Comparison of ENCODE assay signal across 24 mouse cellular contexts in the genomic region with DNA sequence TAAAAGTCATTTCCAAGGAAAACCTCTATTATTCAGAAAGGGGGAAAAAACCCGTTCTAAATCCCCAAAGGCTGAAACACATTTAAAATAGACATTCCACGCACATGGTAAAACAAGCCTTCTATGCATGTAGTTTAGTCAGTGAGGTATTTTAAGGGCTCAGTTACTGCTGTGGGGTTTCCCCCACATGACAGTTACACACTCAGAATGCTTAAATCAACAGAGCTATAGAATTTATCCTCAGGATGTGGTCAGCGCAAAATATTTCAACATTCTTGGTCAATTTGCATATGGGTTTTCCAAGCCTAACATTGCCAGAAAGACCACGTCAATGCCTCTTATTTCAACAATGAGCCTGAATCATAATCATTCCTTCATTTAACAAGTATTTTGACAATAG.
DNase-seq lines count a peak whose midpoint lies in the region; ATAC-seq and TF ChIP-seq lines count a peak whose summit lies in the region.
"Had no signal": no experiment of that assay in that cellular context is flagged by ENCODE, and none has a peak within 500 bp of the region (broad histone marks: within the 10 kb centered on the region; RNA-seq: fewer than 3 reads in every experiment).

No protein-coding gene starts in this region.

- DNase-seq in 3T3-L1 (ENCODE audit: low read depth, low spot score) (peak; percentile 99), Patski (ENCODE audit: low read depth, low spot score) (peak; percentile 85)
- DNase-seq in CD4-positive helper T cell, adult 2 months (ENCODE audit: low read depth, low spot score), result peak; percentile 52
- DNase-seq in induced T-regulatory cell, adult 2 months (ENCODE audit: low read depth), result peak; percentile 71
- DNase-seq in midbrain, embryonic 11.5 days (ENCODE audit: low spot score, missing footprints), result no peak
- no peak for DNase-seq in adrenal gland, adult (ENCODE audit: inconsistent age in 2 of 2, low spot score in 1 of 2)
- DNase-seq in c-Kit-positive CD71-positive TER-119-positive erythroid progenitor cells, embryonic 14.5 days (ENCODE audit: low spot score), result no peak
- DNase-seq in gastrocnemius, adult 2 months, result no peak
- DNase-seq: adrenal gland, adult 2 months; cerebellum, adult 18-20 months; cerebellum, postnatal 36 days; heart, postnatal 4 days; kidney, postnatal 36 days; liver, embryonic 13.5 days; lung, embryonic 14.5 days; lung, postnatal 36 days; thymus, adult 2 months had no signal

- no peaks in the 10 kb centered on the region for H3K9me3 ChIP-seq in midbrain, embryonic 11.5 days (ENCODE audit: control insufficient read depth, low read length)
- H3K9me3 ChIP-seq: heart, embryonic 10.5 days; limb, embryonic 13.5 days; liver, embryonic 13.5 days; neural tube, embryonic 15.5 days had no signal

- no peak overlapping the region for H3K9ac ChIP-seq in midbrain, embryonic 11.5 days (ENCODE audit: low read length)
- H3K9ac ChIP-seq: hindbrain, embryonic 14.5 days; limb, embryonic 13.5 days; liver, embryonic 13.5 days; lung, embryonic 14.5 days; neural tube, embryonic 15.5 days had no signal

- intact Hi-C loops in gastrocnemius, adult 2 months (cut with DNase I), result no loop called here

- H3K4me1 ChIP-seq in midbrain, embryonic 11.5 days (ENCODE audit: control insufficient read depth, insufficient read depth, low read length), result no peaks in the 10 kb centered on the region
- H3K4me1 ChIP-seq: heart, embryonic 10.5 days; limb, embryonic 13.5 days; liver, embryonic 13.5 days; neural tube, embryonic 15.5 days had no signal

- H3K27ac ChIP-seq in midbrain, embryonic 11.5 days (ENCODE audit: low read depth, low read length), result no peak overlapping the region
- no peak overlapping the region for H3K27ac ChIP-seq in gastrocnemius, adult 2 months
- H3K27ac ChIP-seq: heart, embryonic 10.5 days; hindbrain, embryonic 14.5 days; limb, embryonic 13.5 days; liver, embryonic 13.5 days; neural tube, embryonic 15.5 days; stomach, postnatal 0 days had no signal

- WGBS in midbrain, embryonic 11.5 days, result 88% methylated on average over 4 of the region's 4 CpGs

- CTCF ChIA-PET in Patski (lab: Charles Lee), result no interaction called here

- no peak overlapping the region for H3K4me3 ChIP-seq in midbrain, embryonic 11.5 days (ENCODE audit: low read depth, low read length)
- no peak overlapping the region for H3K4me3 ChIP-seq in gastrocnemius, adult 2 months
- H3K4me3 ChIP-seq: heart, embryonic 10.5 days; limb, embryonic 13.5 days; liver, embryonic 13.5 days; neural tube, embryonic 15.5 days had no signal

- in situ Hi-C loops in Patski (cut with MboI; ENCODE audit: low pct_unique_long_range_greater_than_20kb), result loop anchor here (10.0 kb wide), 1 partner anchor 155 kb away; the partner anchor contains the start of genes Dtwd1 and Fam227b

- ATAC-seq in Patski, result peak; percentile 84
- ATAC-seq in midbrain, embryonic 11.5 days (ENCODE audit: low FRiP score), result no peak
- ATAC-seq: intestine, embryonic 16.5 days; midbrain, embryonic 16.5 days had no signal

- H3K4me2 ChIP-seq in midbrain, embryonic 11.5 days, result no peak overlapping the region
- H3K4me2 ChIP-seq: hindbrain, embryonic 14.5 days; limb, embryonic 13.5 days; liver, embryonic 13.5 days; lung, embryonic 14.5 days; neural tube, embryonic 15.5 days had no signal

- H3K36me3 ChIP-seq in midbrain, embryonic 11.5 days (ENCODE audit: control insufficient read depth, insufficient read depth, low read length), result no peaks in the 10 kb centered on the region
- H3K36me3 ChIP-seq: heart, embryonic 10.5 days; limb, embryonic 13.5 days; liver, embryonic 13.5 days; neural tube, embryonic 15.5 days had no signal

- POLR2A ChIA-PET in Patski (lab: Charles Lee), result no interaction called here

- TF ChIP-seq CTCF in Patski (IDR thresholded peaks at IDR 0.05), result no peak
- TF ChIP-seq CTCF in gastrocnemius, adult 2 months (IDR thresholded peaks at IDR 0.05), result no peak

- H3K27me3 ChIP-seq in Patski, result no peaks in the 10 kb centered on the region
- no peaks in the 10 kb centered on the region for H3K27me3 ChIP-seq in midbrain, embryonic 11.5 days (ENCODE audit: control insufficient read depth, insufficient read depth, low read length)
- H3K27me3 ChIP-seq: limb, embryonic 13.5 days; liver, embryonic 13.5 days; neural tube, embryonic 15.5 days had no signal

Comparison
In these comparisons a context has a peak if more than half of its experiments do, and no peak if none do; other contexts are left out.
1. DNase-seq: peak in 3T3-L1 (single experiment), CD4-positive helper T cell, adult 2 months (single experiment), Patski (single experiment) and induced T-regulatory cell, adult 2 months (single experiment); none in midbrain, embryonic 11.5 days (single experiment), adrenal gland, adult (0 of 2), c-Kit-positive CD71-positive TER-119-positive erythroid progenitor cells, embryonic 14.5 days (single experiment) and gastrocnemius, adult 2 months (single experiment).